Mouse (Mus musculus): ENCODE results near the gene Cox14. TPM values are rescaled to one million over a fixed set of nuclear protein-coding genes. Genes with fewer than 3 reads are reported as not detected.
"Not testable (repeated sequence)": the region's sequence is repeated elsewhere in the genome, so short reads cannot be mapped to it uniquely, and the experiment has no call there.

The Cox14 gene
- polyA plus RNA-seq, 1 experiment from 2014 or later = 140 TPM

GRCm38 (mm10) chr15:99768761-99769160 lies 43.3 kb downstream of the Cox14 start:
- DNase-seq (ENCODE audit: low spot score, missing footprints) (no peak), ATAC-seq (ENCODE audit: low FRiP score) (no peak)
- H3K9me3 ChIP-seq (ENCODE audit: control insufficient read depth, low read length) = no peaks in the 10 kb centered on the region
- no peak overlapping the region for H3K4me3 ChIP-seq (ENCODE audit: low read depth, low read length)
- H3K27ac ChIP-seq (ENCODE audit: low read depth, low read length) = no peak overlapping the region
- no peaks in the 10 kb centered on the region for H3K36me3 ChIP-seq (ENCODE audit: control insufficient read depth, insufficient read depth, low read length)
- peaks cover 6% of the 10 kb centered on the region; the same call in 1 of the 2 replicates for H3K4me1 ChIP-seq (ENCODE audit: control insufficient read depth, insufficient read depth, low read length)
- H3K27me3 ChIP-seq (ENCODE audit: control insufficient read depth, insufficient read depth, low read length) = no peaks in the 10 kb centered on the region
- no peak overlapping the region for H3K4me2 ChIP-seq
- WGBS = 77% methylated on average over 1 of the region's 1 CpGs
- H3K9ac ChIP-seq (ENCODE audit: low read length) = no peak overlapping the region

- Histone ChIP-seq H3K4me2 (peak overlapping the region; percentile 90), H3K9me3 (ENCODE audit: control insufficient read depth, low read length) (no peaks in the 10 kb centered on the region), H3K27ac (ENCODE audit: low read depth, low read length) (no peak overlapping the region), H3K9ac (ENCODE audit: low read length) (peak overlapping the region; percentile 91), H3K4me1 (ENCODE audit: control insufficient read depth, insufficient read depth, low read length) (peaks cover 6% of the 10 kb centered on the region; the same call in 1 of the 2 replicates), H3K27me3 (ENCODE audit: control insufficient read depth, insufficient read depth, low read length) (no peaks in the 10 kb centered on the region), H3K4me3 (ENCODE audit: low read depth, low read length) (peak overlapping the region; percentile 81), H3K36me3 (ENCODE audit: control insufficient read depth, insufficient read depth, low read length) (no peaks in the 10 kb centered on the region)
- no peak for DNase-seq (ENCODE audit: low spot score, missing footprints)
- WGBS = 35% methylated on average over 5 of the region's 5 CpGs
- ATAC-seq (ENCODE audit: low FRiP score) = no peak
These were observed 45.6 kb downstream of the Cox14 start for GRCm38 (mm10) chr15:99771004-99771500.

GRCm38 (mm10) chr15:99771601-99772276 lies 46.3 kb downstream of the Cox14 start:
- Histone ChIP-seq H3K4me2 (peak overlapping the region; percentile 90), H3K9ac (ENCODE audit: low read length) (peak overlapping the region; percentile 91), H3K9me3 (ENCODE audit: control insufficient read depth, low read length) (no peaks in the 10 kb centered on the region), H3K27ac (ENCODE audit: low read depth, low read length) (peak overlapping the region; percentile 85), H3K4me1 (ENCODE audit: control insufficient read depth, insufficient read depth, low read length) (peaks cover 6% of the 10 kb centered on the region; the same call in 1 of the 2 replicates), H3K36me3 (ENCODE audit: control insufficient read depth, insufficient read depth, low read length) (no peaks in the 10 kb centered on the region), H3K27me3 (ENCODE audit: control insufficient read depth, insufficient read depth, low read length) (no peaks in the 10 kb centered on the region), H3K4me3 (ENCODE audit: low read depth, low read length) (peak overlapping the region; percentile 81)
- WGBS = under 1% methylated on average over 59 of the region's 59 CpGs
- ATAC-seq (ENCODE audit: low FRiP score) = peak; percentile 77; the same call in 1 of the 2 replicates
- peak; percentile 95 for DNase-seq (ENCODE audit: low spot score, missing footprints)

- peak; percentile 97 for DNase-seq (ENCODE audit: low spot score, missing footprints)
These were observed 47.0 kb downstream of the Cox14 start for GRCm38 (mm10) chr15:99772277-99772880.

GRCm38 (mm10) chr15:99772881-99772924 lies 47.3 kb downstream of the Cox14 start, which contains the start of gene Cers5:
Cers5 (minus strand) TSS chr15:99772885.
- H3K9me3 ChIP-seq (ENCODE audit: control insufficient read depth, low read length); DNase-seq (ENCODE audit: low spot score, missing footprints); ATAC-seq (ENCODE audit: low FRiP score); H3K27me3 ChIP-seq (ENCODE audit: control insufficient read depth, insufficient read depth, low read length); H3K36me3 ChIP-seq (ENCODE audit: control insufficient read depth, insufficient read depth, low read length); H3K4me1 ChIP-seq (ENCODE audit: control insufficient read depth, insufficient read depth, low read length): not testable (repeated sequence)
- peak within 1 kb of the TSS; percentile 81 for H3K4me3 ChIP-seq (ENCODE audit: low read depth, low read length)
- H3K9ac ChIP-seq (ENCODE audit: low read length) = peak within 1 kb of the TSS; percentile 91
- peak within 1 kb of the TSS; percentile 85 for H3K27ac ChIP-seq (ENCODE audit: low read depth, low read length)
- H3K4me2 ChIP-seq = peak within 1 kb of the TSS; percentile 90

More at GRCm38 (mm10) chr15:99772277-99772880, 47.0 kb downstream of the Cox14 start:
- peak overlapping the region; percentile 90 for H3K4me2 ChIP-seq
- H3K4me3 ChIP-seq (ENCODE audit: low read depth, low read length) = peak overlapping the region; percentile 81
- no peaks in the 10 kb centered on the region for H3K36me3 ChIP-seq (ENCODE audit: control insufficient read depth, insufficient read depth, low read length)
- peaks cover 6% of the 10 kb centered on the region; the same call in 1 of the 2 replicates for H3K4me1 ChIP-seq (ENCODE audit: control insufficient read depth, insufficient read depth, low read length)
- H3K9ac ChIP-seq (ENCODE audit: low read length) = peak overlapping the region; percentile 91
- ATAC-seq (ENCODE audit: low FRiP score) = peak; percentile 91
- no peaks in the 10 kb centered on the region for H3K27me3 ChIP-seq (ENCODE audit: control insufficient read depth, insufficient read depth, low read length)
- H3K9me3 ChIP-seq (ENCODE audit: control insufficient read depth, low read length) = no peaks in the 10 kb centered on the region
- WGBS = 1% methylated on average over 22 of the region's 41 CpGs
- peak overlapping the region; percentile 85 for H3K27ac ChIP-seq (ENCODE audit: low read depth, low read length)

- peak overlapping the region; percentile 81 for H3K4me3 ChIP-seq (ENCODE audit: low read depth, low read length)
- DNase-seq (ENCODE audit: low spot score, missing footprints) (peak; percentile 89), ATAC-seq (ENCODE audit: low FRiP score) (no peak)
- H3K36me3 ChIP-seq (ENCODE audit: control insufficient read depth, insufficient read depth, low read length) = no peaks in the 10 kb centered on the region
- H3K27me3 ChIP-seq (ENCODE audit: control insufficient read depth, insufficient read depth, low read length) = no peaks in the 10 kb centered on the region
- no peak overlapping the region for H3K4me2 ChIP-seq
- no peaks in the 10 kb centered on the region for H3K9me3 ChIP-seq (ENCODE audit: control insufficient read depth, low read length)
- H3K27ac ChIP-seq (ENCODE audit: low read depth, low read length) = no peak overlapping the region
- 39% methylated on average over 3 of the region's 3 CpGs for WGBS
- no peak overlapping the region for H3K9ac ChIP-seq (ENCODE audit: low read length)
- peaks cover 6% of the 10 kb centered on the region; the same call in 1 of the 2 replicates for H3K4me1 ChIP-seq (ENCODE audit: control insufficient read depth, insufficient read depth, low read length)
These were observed 47.5 kb downstream of the Cox14 start for GRCm38 (mm10) chr15:99772925-99773324.

Other genes with a start within 250 kb of the Cox14 start
- gene Faim2, start 197.5 kb upstream of the Cox14 start, polyA plus RNA-seq (2014; fragmentation: Nextera tagmentation; extraction: Ambion mirVana) = 0.81 and 1.1 TPM in 2 replicates
- gene Aqp2, start 146.6 kb upstream of the Cox14 start, polyA plus RNA-seq (2014; fragmentation: Nextera tagmentation; extraction: Ambion mirVana) = not detected in 2 replicates
- 0.37 and 0.38 TPM in 2 replicates for gene Aqp5, start 134.8 kb upstream of the Cox14 start, polyA plus RNA-seq (2014; fragmentation: Nextera tagmentation; extraction: Ambion mirVana)
- gene Aqp6, start 124.2 kb upstream of the Cox14 start, polyA plus RNA-seq (2014; fragmentation: Nextera tagmentation; extraction: Ambion mirVana) = 0.11 and 0.22 TPM in 2 replicates
- gene Racgap1, start 74.0 kb upstream of the Cox14 start, polyA plus RNA-seq (2014; fragmentation: Nextera tagmentation; extraction: Ambion mirVana) = 214 and 230 TPM in 2 replicates
- 10.5 and 11.4 TPM in 2 replicates for gene Asic1, start 55.2 kb upstream of the Cox14 start, polyA plus RNA-seq (2014; fragmentation: Nextera tagmentation; extraction: Ambion mirVana)
- 111 and 113 TPM in 2 replicates for gene Smarcd1, start 23.5 kb upstream of the Cox14 start, polyA plus RNA-seq (2014; fragmentation: Nextera tagmentation; extraction: Ambion mirVana)
- gene Gm17349, start 20.1 kb upstream of the Cox14 start, polyA plus RNA-seq (2014; fragmentation: Nextera tagmentation; extraction: Ambion mirVana) = not detected in 2 replicates
- gene Gpd1, start 8.1 kb upstream of the Cox14 start, polyA plus RNA-seq (2014; fragmentation: Nextera tagmentation; extraction: Ambion mirVana) = 0.14 and 0.18 TPM in 2 replicates
- gene Cers5, start 47.3 kb downstream of the Cox14 start, polyA plus RNA-seq (2014; fragmentation: Nextera tagmentation; extraction: Ambion mirVana) = 57.8 and 59.6 TPM in 2 replicates
- 22.0 and 25.9 TPM in 2 replicates for gene Lima1, start 149.8 kb downstream of the Cox14 start, polyA plus RNA-seq (2014; fragmentation: Nextera tagmentation; extraction: Ambion mirVana)
- gene Fam186a, start 241.4 kb downstream of the Cox14 start, polyA plus RNA-seq (2014; fragmentation: Nextera tagmentation; extraction: Ambion mirVana) = not detected in 2 replicates
- 36.9 and 41.8 TPM in 2 replicates for gene Larp4, start 244.4 kb downstream of the Cox14 start, polyA plus RNA-seq (2014; fragmentation: Nextera tagmentation; extraction: Ambion mirVana)